Mouse (Mus musculus): ENCODE results near the gene Mlycd.
A peak's percentile ranks its signal among the peaks of the same experiment; 100 is the strongest.

DNA sequence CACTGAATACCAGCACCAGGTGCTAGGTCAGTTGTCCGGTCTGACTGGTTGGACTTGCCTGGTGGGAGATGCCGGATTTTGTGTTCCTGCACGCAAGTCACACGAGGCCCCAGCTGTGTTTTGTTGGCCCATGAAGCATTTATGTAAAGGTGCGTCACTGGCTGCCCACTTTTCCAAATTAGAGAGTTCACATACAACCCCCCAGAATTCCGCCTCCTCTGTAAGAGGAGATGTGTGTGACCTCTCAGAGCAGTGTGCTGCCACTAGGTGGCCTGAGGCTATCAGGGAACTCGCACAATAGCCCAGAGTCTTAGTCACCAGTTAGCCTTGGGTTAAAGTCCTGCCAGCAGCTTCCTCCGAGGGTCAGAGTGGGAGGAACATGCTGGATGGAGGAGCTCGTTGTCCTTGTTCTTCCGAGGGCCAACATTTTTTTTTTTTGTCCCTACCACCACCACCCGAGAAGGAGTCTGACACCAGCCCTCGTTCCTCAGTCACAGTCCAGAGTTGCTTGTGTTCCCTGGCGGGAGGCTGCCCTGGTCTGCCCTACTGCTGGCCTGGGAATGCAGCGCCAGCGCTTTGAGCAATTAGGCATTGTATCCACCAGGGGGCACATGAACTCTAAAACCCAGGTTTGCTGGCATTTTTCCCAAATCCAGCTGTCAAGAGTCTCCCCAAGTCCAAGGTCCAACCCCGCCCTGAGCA, 45.7 kb downstream of the Mlycd start:
- TF ChIP-seq POLR2A (IDR thresholded peaks at IDR 0.05; ENCODE audit: insufficient read depth, low read depth, low read length) = no peak
- peak; percentile 84 for TF ChIP-seq CTCF (IDR thresholded peaks at IDR 0.05; ENCODE audit: insufficient read depth, low read depth, low read length)
